Mouse (Mus musculus): Measurements from ENCODE around the gene Rack1.

- TF ChIP-seq CTCF (IDR thresholded peaks at IDR 0.05; ENCODE audit: control insufficient read depth, insufficient read depth, insufficient read length): no peak
- TF ChIP-seq USF1 (IDR thresholded peaks at IDR 0.05; ENCODE audit: low read depth): no peak
- no peak for TF ChIP-seq MAX (IDR thresholded peaks at IDR 0.05)
- TF ChIP-seq FOSL1 (IDR thresholded peaks at IDR 0.05; ENCODE audit: insufficient read depth, low read length, poor library complexity, severe bottlenecking): no peak
- no peak for TF ChIP-seq MYOG (IDR thresholded peaks at IDR 0.05; ENCODE audit: control insufficient read depth, extremely low read depth, insufficient read length)
- peak; percentile 57 for TF ChIP-seq MYOD1 (IDR thresholded peaks at IDR 0.05; ENCODE audit: control insufficient read depth, insufficient read length, low read depth)
These were observed 22.8 kb downstream of the Rack1 start for GRCm38 (mm10) chr11:48822768-48823512.
